ENCODE assay signal across 16 mouse cellular contexts in genomic region chr8:101097851-101098250, GRCm38 (mm10).
A peak's percentile ranks its signal among the peaks of the same experiment; 100 is the strongest.
DNase-seq lines count a peak whose midpoint lies in the region; ATAC-seq and TF ChIP-seq lines count a peak whose summit lies in the region.
"Had no signal": no experiment of that assay in that cellular context is flagged by ENCODE, and none has a peak within 500 bp of the region (broad histone marks: within the 10 kb centered on the region; RNA-seq: fewer than 3 reads in every experiment).

No protein-coding gene starts in this region.

- H3K4me1 ChIP-seq in cerebellum, adult 2 months (ENCODE audit: control insufficient read depth, insufficient read depth, low read length): no peaks in the 10 kb centered on the region
- no peaks in the 10 kb centered on the region for H3K4me1 ChIP-seq in kidney, embryonic 15.5 days
- no peaks in the 10 kb centered on the region for H3K4me1 ChIP-seq in heart, adult 2 months (ENCODE audit: control insufficient read depth, insufficient read depth, low read length)
- H3K4me1 ChIP-seq in heart, embryonic 12.5 days (replicated peaks): no peaks in the 10 kb centered on the region
- H3K4me1 ChIP-seq: embryonic facial prominence, embryonic 12.5 days; limb, embryonic 10.5 days; liver, embryonic 15.5 days; neural tube, embryonic 13.5 days; stomach, embryonic 15.5 days had no signal

- no peaks in the 10 kb centered on the region for H3K79me2 ChIP-seq in heart, adult 2 months (replicated peaks; ENCODE audit: control insufficient read depth, insufficient read depth, low read length)

- no peak for TF ChIP-seq EP300 in heart, adult 2 months (IDR thresholded peaks at IDR 0.05; ENCODE audit: insufficient read depth, low read depth, low read length)

- peak; percentile 59 to 70 for DNase-seq in cerebellum, adult 2 months
- peak; percentile 46 to 77 for DNase-seq in frontal cortex, adult 2 months (ENCODE audit: extremely low spot score in 1 of 2, low spot score in 1 of 2)
- peak; percentile 68 to 69 for DNase-seq in layer of hippocampus, postnatal 36 days
- peak; percentile 54 to 57 for DNase-seq in right cerebral cortex, postnatal 10 days (ENCODE audit: low spot score in 2 of 2)
- no peak for DNase-seq in heart, adult 2 months
- no peak for DNase-seq in lung, postnatal 4 days
- DNase-seq: thymus, postnatal 25 days had no signal

- no peak for ATAC-seq in kidney, embryonic 15.5 days (replicated peaks; ENCODE audit: low FRiP score)
- ATAC-seq in heart, embryonic 12.5 days (ENCODE audit: insufficient number of reproducible peaks, low FRiP score): no peak

- H3K9ac ChIP-seq in kidney, embryonic 15.5 days: no peak overlapping the region
- H3K9ac ChIP-seq in heart, adult 2 months (ENCODE audit: low read depth, low read length): no peak overlapping the region
- no peak overlapping the region for H3K9ac ChIP-seq in heart, embryonic 12.5 days
- H3K9ac ChIP-seq: embryonic facial prominence, embryonic 12.5 days; hindbrain, embryonic 14.5 days; liver, embryonic 15.5 days; neural tube, embryonic 13.5 days; stomach, embryonic 15.5 days had no signal

- no peak overlapping the region for H3K4me2 ChIP-seq in kidney, embryonic 15.5 days
- no peak overlapping the region for H3K4me2 ChIP-seq in heart, embryonic 12.5 days
- H3K4me2 ChIP-seq: embryonic facial prominence, embryonic 12.5 days; hindbrain, embryonic 14.5 days; liver, embryonic 15.5 days; neural tube, embryonic 13.5 days; stomach, embryonic 15.5 days had no signal

- no peak overlapping the region for H3K27ac ChIP-seq in cerebellum, adult 2 months (ENCODE audit: insufficient read depth, low read length)
- no peak overlapping the region for H3K27ac ChIP-seq in kidney, embryonic 15.5 days
- H3K27ac ChIP-seq in heart, adult 2 months: no peak overlapping the region
- H3K27ac ChIP-seq in heart, embryonic 12.5 days (ENCODE audit: poor library complexity, severe bottlenecking): no peak overlapping the region
- H3K27ac ChIP-seq: embryonic facial prominence, embryonic 12.5 days; hindbrain, embryonic 14.5 days; limb, embryonic 10.5 days; liver, embryonic 15.5 days; macrophage; neural tube, embryonic 13.5 days; stomach, embryonic 15.5 days had no signal

- WGBS in cerebellum, adult 2 months: 17% methylated on average over 4 of the region's 4 CpGs
- WGBS in kidney, embryonic 15.5 days: 83% methylated on average over 4 of the region's 4 CpGs
- WGBS in heart, adult 2 months: 59% methylated on average over 4 of the region's 4 CpGs
- 74% methylated on average over 4 of the region's 4 CpGs for WGBS in heart, embryonic 12.5 days

- H3K4me3 ChIP-seq in cerebellum, adult 2 months (replicated peaks; ENCODE audit: insufficient read depth, low read depth, low read length): no peak overlapping the region
- H3K4me3 ChIP-seq in kidney, embryonic 15.5 days (replicated peaks): no peak overlapping the region
- H3K4me3 ChIP-seq in heart, adult 2 months: no peak overlapping the region
- no peak overlapping the region for H3K4me3 ChIP-seq in heart, embryonic 12.5 days
- H3K4me3 ChIP-seq: embryonic facial prominence, embryonic 12.5 days; limb, embryonic 10.5 days; liver, embryonic 15.5 days; neural tube, embryonic 13.5 days; stomach, embryonic 15.5 days had no signal

- H3K27me3 ChIP-seq in cerebellum, adult 2 months (ENCODE audit: control insufficient read depth, insufficient read depth, low read length): no peaks in the 10 kb centered on the region
- H3K27me3 ChIP-seq in kidney, embryonic 15.5 days: no peaks in the 10 kb centered on the region
- H3K27me3 ChIP-seq in heart, adult 2 months (ENCODE audit: control insufficient read depth, insufficient read depth, low read length): no peaks in the 10 kb centered on the region
- H3K27me3 ChIP-seq in heart, embryonic 12.5 days (replicated peaks): no peaks in the 10 kb centered on the region
- H3K27me3 ChIP-seq: embryonic facial prominence, embryonic 12.5 days; liver, embryonic 15.5 days; neural tube, embryonic 13.5 days; stomach, embryonic 15.5 days had no signal

- TF ChIP-seq CTCF in cerebellum, adult 2 months (IDR thresholded peaks at IDR 0.05; ENCODE audit: borderline replicate concordance, insufficient read depth, low read depth, low read length): no peak
- no peak for TF ChIP-seq CTCF in heart, adult 2 months (IDR thresholded peaks at IDR 0.05)

- intact Hi-C loops in heart, adult 2 months (cut with DNase I): no loop called here

- no peaks in the 10 kb centered on the region for H3K9me3 ChIP-seq in kidney, embryonic 15.5 days (replicated peaks)
- no peaks in the 10 kb centered on the region for H3K9me3 ChIP-seq in heart, embryonic 12.5 days (replicated peaks)
- H3K9me3 ChIP-seq: embryonic facial prominence, embryonic 12.5 days; limb, embryonic 10.5 days; liver, embryonic 15.5 days; neural tube, embryonic 13.5 days; stomach, embryonic 15.5 days had no signal

- H3K36me3 ChIP-seq in kidney, embryonic 15.5 days: no peaks in the 10 kb centered on the region
- no peaks in the 10 kb centered on the region for H3K36me3 ChIP-seq in heart, adult 2 months (ENCODE audit: control insufficient read depth, insufficient read depth, low read length)
- H3K36me3 ChIP-seq in heart, embryonic 12.5 days: no peaks in the 10 kb centered on the region
- H3K36me3 ChIP-seq: embryonic facial prominence, embryonic 12.5 days; limb, embryonic 10.5 days; liver, embryonic 15.5 days; neural tube, embryonic 13.5 days; stomach, embryonic 15.5 days had no signal

- no peak for TF ChIP-seq POLR2A in cerebellum, adult 2 months (IDR thresholded peaks at IDR 0.05; ENCODE audit: borderline replicate concordance, insufficient read depth, low read length)
- TF ChIP-seq POLR2A in heart, adult 2 months (IDR thresholded peaks at IDR 0.05; ENCODE audit: insufficient read depth, low read depth, low read length): no peak

Comparison
In these comparisons a context has a peak if more than half of its experiments do, and no peak if none do; other contexts are left out.
1. DNase-seq: peak in cerebellum, adult 2 months (2 of 2), frontal cortex, adult 2 months (2 of 2), layer of hippocampus, postnatal 36 days (2 of 2) and right cerebral cortex, postnatal 10 days (2 of 2); none in heart, adult 2 months (0 of 2) and lung, postnatal 4 days (0 of 2).